Comparison of ENCODE assay signal across 12 mouse cellular contexts in genomic region chr10:63026795-63027160, GRCm38 (mm10). TPM values are rescaled to one million over a fixed set of nuclear protein-coding genes. Genes with fewer than 3 reads are reported as not detected.
A peak's percentile ranks its signal among the peaks of the same experiment; 100 is the strongest.
DNase-seq lines count a peak whose midpoint lies in the region; ATAC-seq and TF ChIP-seq lines count a peak whose summit lies in the region.
"Had no signal": no experiment of that assay in that cellular context is flagged by ENCODE, and none has a peak within 500 bp of the region (broad histone marks: within the 10 kb centered on the region; RNA-seq: fewer than 3 reads in every experiment).

No protein-coding gene starts in this region.

- peak overlapping the region; percentile 44 for H3K4me2 ChIP-seq in forebrain, embryonic 12.5 days
- H3K4me2 ChIP-seq in hindbrain, postnatal 0 days (ENCODE audit: low read depth, low read length), result peak overlapping the region; percentile 79
- H3K4me2 ChIP-seq in neural tube, embryonic 13.5 days, result peak overlapping the region; percentile 84
- H3K4me2 ChIP-seq: liver, embryonic 13.5 days had no signal

- no peak for DNase-seq in layer of hippocampus, adult 2 months (ENCODE audit: low spot score in 2 of 2)
- DNase-seq in layer of hippocampus, postnatal 14 days (ENCODE audit: low spot score in 2 of 2), result no peak
- peak; percentile 46 for DNase-seq in hindbrain, postnatal 0 days (ENCODE audit: low spot score)
- no peak for DNase-seq in B cell, adult 2 months
- no peak for DNase-seq in heart, adult 8-10 months (ENCODE audit: low spot score)
- DNase-seq in lung, postnatal 36 days, result no peak
- DNase-seq: cerebellum, adult 8-10 months; gastrocnemius, adult 2 months; liver, embryonic 13.5 days had no signal

- H3K4me3 ChIP-seq in layer of hippocampus, adult 2 months, result peak overlapping the region; percentile 5; the same call in 1 of the 2 replicates
- peak overlapping the region; percentile 10; the same call in 1 of the 2 replicates for H3K4me3 ChIP-seq in forebrain, embryonic 12.5 days (replicated peaks)
- H3K4me3 ChIP-seq in hindbrain, postnatal 0 days (ENCODE audit: low read length), result no peak overlapping the region
- H3K4me3 ChIP-seq in neural tube, embryonic 13.5 days, result peak overlapping the region; percentile 15
- H3K4me3 ChIP-seq: gastrocnemius, adult 2 months; liver, embryonic 13.5 days had no signal

- peak overlapping the region; percentile 99 for H3K27ac ChIP-seq in layer of hippocampus, adult 2 months
- peak overlapping the region; percentile 100 for H3K27ac ChIP-seq in forebrain, embryonic 12.5 days
- peak overlapping the region; percentile 72 for H3K27ac ChIP-seq in hindbrain, postnatal 0 days
- H3K27ac ChIP-seq in neural tube, embryonic 13.5 days (replicated peaks), result peak overlapping the region; percentile 100
- H3K27ac ChIP-seq: gastrocnemius, adult 2 months; liver, embryonic 13.5 days had no signal

- no peaks in the 10 kb centered on the region for H3K9me3 ChIP-seq in forebrain, embryonic 12.5 days
- no peaks in the 10 kb centered on the region for H3K9me3 ChIP-seq in hindbrain, postnatal 0 days (ENCODE audit: low read length)
- no peaks in the 10 kb centered on the region for H3K9me3 ChIP-seq in neural tube, embryonic 13.5 days
- H3K9me3 ChIP-seq: liver, embryonic 13.5 days had no signal

- H3K9ac ChIP-seq in forebrain, embryonic 12.5 days, result peak overlapping the region; percentile 38
- 0 out of 2 replicates have a peak overlapping the region, but pooled peaks have one; percentile 13 for H3K9ac ChIP-seq in hindbrain, postnatal 0 days (replicated peaks; ENCODE audit: low read length)
- peak overlapping the region; percentile 61 for H3K9ac ChIP-seq in neural tube, embryonic 13.5 days
- H3K9ac ChIP-seq: liver, embryonic 13.5 days had no signal

- H3K4me1 ChIP-seq in forebrain, embryonic 12.5 days, result peaks cover 37% of the 10 kb centered on the region
- peaks cover 16% of the 10 kb centered on the region; the same call in 1 of the 2 replicates for H3K4me1 ChIP-seq in hindbrain, postnatal 0 days (ENCODE audit: insufficient read depth, low read length)
- peaks cover 42% of the 10 kb centered on the region for H3K4me1 ChIP-seq in neural tube, embryonic 13.5 days (replicated peaks)

- H3K27me3 ChIP-seq in forebrain, embryonic 12.5 days, result no peaks in the 10 kb centered on the region
- H3K27me3 ChIP-seq in hindbrain, postnatal 0 days (ENCODE audit: insufficient read depth, low read length), result no peaks in the 10 kb centered on the region
- H3K27me3 ChIP-seq in neural tube, embryonic 13.5 days, result no peaks in the 10 kb centered on the region
- H3K27me3 ChIP-seq: liver, embryonic 13.5 days had no signal

- no peak for TF ChIP-seq CTCF in layer of hippocampus, adult 2 months (conservative IDR thresholded peaks at IDR 0.05)
- TF ChIP-seq CTCF in hindbrain, postnatal 0 days (IDR thresholded peaks at IDR 0.05; ENCODE audit: low read depth), result no peak

- H3K36me3 ChIP-seq in forebrain, embryonic 12.5 days (replicated peaks), result no peaks in the 10 kb centered on the region
- no peaks in the 10 kb centered on the region for H3K36me3 ChIP-seq in hindbrain, postnatal 0 days (ENCODE audit: insufficient read depth, low read length)
- no peaks in the 10 kb centered on the region for H3K36me3 ChIP-seq in neural tube, embryonic 13.5 days
- H3K36me3 ChIP-seq: liver, embryonic 13.5 days had no signal

- ATAC-seq in forebrain, embryonic 12.5 days (ENCODE audit: low FRiP score), result no peak
- ATAC-seq in hindbrain, postnatal 0 days, result no peak
- no peak for ATAC-seq in neural tube, embryonic 13.5 days (ENCODE audit: low read depth)
- ATAC-seq: intestine, postnatal 0 days had no signal

- WGBS in forebrain, embryonic 12.5 days, result 25% methylated on average over 6 of the region's 6 CpGs
- WGBS in hindbrain, postnatal 0 days, result 26% methylated on average over 6 of the region's 6 CpGs
- 37% methylated on average over 6 of the region's 6 CpGs for WGBS in neural tube, embryonic 13.5 days

RNA-seq across cellular contexts. Expression of gene Pbld2, which starts 2.7 kb away (rescaled TPM):
- total RNA-seq in layer of hippocampus, adult 2 months (2021), result 1 to 10 TPM; 1.6 to 2.2 TPM
- 1 to 10 TPM; 1.8 to 3.0 TPM for total RNA-seq in layer of hippocampus, postnatal 14 days (2021)
- polyA plus RNA-seq in forebrain, embryonic 12.5 days (2016; fragmentation: Nextera tagmentation; extraction: Ambion mirVana), result 0.96 and 1.1 TPM in 2 replicates
- 0.47 and 1.7 TPM in 2 replicates for total RNA-seq in hindbrain, postnatal 0 days (2014; rRNA removed)
- 0.60 and 1.4 TPM in 2 replicates for polyA plus RNA-seq in hindbrain, postnatal 0 days (2015; fragmentation: Nextera tagmentation; extraction: Ambion mirVana)
- polyA plus RNA-seq in neural tube, embryonic 13.5 days (2015; fragmentation: Nextera tagmentation; extraction: Ambion mirVana), result 0.84 and 1.5 TPM in 2 replicates
- 10 to 100 TPM in 2 of 4 experiments, 1 to 10 TPM in 2; 8.9 to 13.2 (median 10.3) TPM for total RNA-seq in heart, adult 8-10 months (2022)

RNA-seq across cellular contexts. Expression of gene Hnrnph3, which starts 2.8 kb away (rescaled TPM):
- total RNA-seq in layer of hippocampus, adult 2 months (2021), result 10 to 100 TPM; 51.1 to 65.3 TPM
- total RNA-seq in layer of hippocampus, postnatal 14 days (2021), result 10 to 100 TPM; 31.0 to 39.5 TPM
- polyA plus RNA-seq in forebrain, embryonic 12.5 days (2016; fragmentation: Nextera tagmentation; extraction: Ambion mirVana), result 260 and 265 TPM in 2 replicates
- 5.4 and 9.4 TPM in 2 replicates for total RNA-seq in hindbrain, postnatal 0 days (2014; rRNA removed)
- polyA plus RNA-seq in hindbrain, postnatal 0 days (2015; fragmentation: Nextera tagmentation; extraction: Ambion mirVana), result 77.7 and 83.9 TPM in 2 replicates
- 165 and 189 TPM in 2 replicates for polyA plus RNA-seq in neural tube, embryonic 13.5 days (2015; fragmentation: Nextera tagmentation; extraction: Ambion mirVana)
- total RNA-seq in heart, adult 8-10 months (2022), result 10 to 100 TPM; 28.4 to 38.8 (median 30.2) TPM

RNA-seq across cellular contexts. Expression of gene Pbld1, which starts 33.2 kb away (rescaled TPM):
- total RNA-seq in layer of hippocampus, adult 2 months (2021), result under 1 TPM; 0.15 to 0.82 TPM
- total RNA-seq in layer of hippocampus, postnatal 14 days (2021), result under 1 TPM; 0.21 to 0.48 TPM
- 1.1 and 1.2 TPM in 2 replicates for polyA plus RNA-seq in forebrain, embryonic 12.5 days (2016; fragmentation: Nextera tagmentation; extraction: Ambion mirVana)
- 0.22 and 18.2 TPM in 2 replicates for total RNA-seq in hindbrain, postnatal 0 days (2014; rRNA removed)
- polyA plus RNA-seq in hindbrain, postnatal 0 days (2015; fragmentation: Nextera tagmentation; extraction: Ambion mirVana), result 0.63 and 0.88 TPM in 2 replicates
- 0.56 and 0.99 TPM in 2 replicates for polyA plus RNA-seq in neural tube, embryonic 13.5 days (2015; fragmentation: Nextera tagmentation; extraction: Ambion mirVana)
- total RNA-seq in heart, adult 8-10 months (2022), result 1 to 10 TPM; 1.0 to 2.8 (median 2.0) TPM

RNA-seq across cellular contexts. Expression of gene Rufy2, which starts 46.8 kb away (rescaled TPM):
- 10 to 100 TPM; 83.2 to 90.5 TPM for total RNA-seq in layer of hippocampus, adult 2 months (2021)
- 10 to 100 TPM; 68.9 to 74.6 TPM for total RNA-seq in layer of hippocampus, postnatal 14 days (2021)
- polyA plus RNA-seq in forebrain, embryonic 12.5 days (2016; fragmentation: Nextera tagmentation; extraction: Ambion mirVana), result 34.9 and 39.5 TPM in 2 replicates
- 25.3 and 25.5 TPM in 2 replicates for total RNA-seq in hindbrain, postnatal 0 days (2014; rRNA removed)
- polyA plus RNA-seq in hindbrain, postnatal 0 days (2015; fragmentation: Nextera tagmentation; extraction: Ambion mirVana), result 57.2 and 61.9 TPM in 2 replicates
- 55.8 and 57.3 TPM in 2 replicates for polyA plus RNA-seq in neural tube, embryonic 13.5 days (2015; fragmentation: Nextera tagmentation; extraction: Ambion mirVana)
- 10 to 100 TPM in 2 of 4 experiments, 1 to 10 TPM in 2; 6.4 to 10.8 (median 9.6) TPM for total RNA-seq in heart, adult 8-10 months (2022)
